Mouse (Mus musculus) olfactory bulb, adult 2 months (tissue): ENCODE measurements around the gene Cblb.

Source experiments
- CTCF ChIP-seq: fragments of 200-500 bp; IDR thresholded peaks from 2 replicates; pipeline ENCODE4 v1.5.1; 2012; ENCODE audit warnings: low read depth, mild to moderate bottlenecking, low read length, moderate library complexity; ENCODE audit not compliant: insufficient read depth
- POLR2A ChIP-seq: fragments of 200-500 bp; IDR thresholded peaks from 2 replicates; pipeline ENCODE4 v1.6.1; 2012; ENCODE audit warnings: mild to moderate bottlenecking, low read depth, low read length, moderate library complexity; ENCODE audit not compliant: insufficient read depth

GRCm38 (mm10) chr16:52089354-52089753 lies 58.3 kb downstream of the Cblb start:
- TF ChIP-seq CTCF (no peak), POLR2A (no peak)
